9 mouse cellular contexts compared by ENCODE assay signal in the genomic region with DNA sequence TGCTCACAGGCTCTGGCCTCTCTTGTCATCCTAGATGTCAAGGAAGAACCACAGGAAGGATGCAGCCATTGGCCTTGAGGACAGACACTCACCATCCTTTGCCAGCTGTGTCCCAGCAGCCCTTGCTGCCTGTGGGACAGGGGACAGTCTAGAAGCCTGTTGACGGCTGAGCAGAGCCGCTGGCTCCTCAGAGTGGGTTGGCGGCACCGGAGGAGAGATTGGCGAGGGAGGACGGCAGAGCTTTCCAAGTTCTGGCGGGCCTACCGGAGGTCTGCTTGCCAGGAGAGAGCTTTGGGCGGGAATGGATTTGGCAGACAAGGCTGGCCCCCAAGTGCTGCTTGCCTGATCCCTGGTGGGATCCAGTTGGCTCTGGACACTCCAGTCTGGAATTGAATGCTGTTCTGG.
A peak's percentile ranks its signal among the peaks of the same experiment; 100 is the strongest.
DNase-seq lines count a peak whose midpoint lies in the region; TF ChIP-seq lines count a peak whose summit lies in the region.
"Had no signal": no experiment of that assay in that cellular context is flagged by ENCODE, and none has a peak within 500 bp of the region (broad histone marks: within the 10 kb centered on the region; RNA-seq: fewer than 3 reads in every experiment).

No protein-coding gene starts in this region.

- H3K36me3 ChIP-seq in ES-Bruce4 (ENCODE audit: control insufficient read depth, insufficient read depth, low read length, poor library complexity, severe bottlenecking), result no peaks in the 10 kb centered on the region
- H3K36me3 ChIP-seq: embryonic facial prominence, embryonic 12.5 days had no signal

- TF ChIP-seq CTCF in gastrocnemius, adult 2 months (IDR thresholded peaks at IDR 0.05), result no peak
- no peak for TF ChIP-seq CTCF in ES-Bruce4 (IDR thresholded peaks at IDR 0.05; ENCODE audit: low read depth, low read length)
- TF ChIP-seq CTCF in layer of hippocampus, adult 2 months (conservative IDR thresholded peaks at IDR 0.05), result no peak

- no peaks in the 10 kb centered on the region for H3K27me3 ChIP-seq in ES-Bruce4 (ENCODE audit: control insufficient read depth, insufficient read depth, low read length, poor library complexity, severe bottlenecking)
- H3K27me3 ChIP-seq: embryonic facial prominence, embryonic 12.5 days had no signal

- no peaks in the 10 kb centered on the region for H3K9me3 ChIP-seq in ES-Bruce4 (replicated peaks; ENCODE audit: control insufficient read depth, insufficient read depth, low read length, poor library complexity, severe bottlenecking)
- H3K9me3 ChIP-seq: embryonic facial prominence, embryonic 12.5 days had no signal

- H3K27ac ChIP-seq in gastrocnemius, adult 2 months, result peak overlapping the region; percentile 16
- no peak overlapping the region for H3K27ac ChIP-seq in ES-Bruce4 (ENCODE audit: insufficient read depth, low read length)
- peak overlapping the region; percentile 24; the same call in 1 of the 2 replicates for H3K27ac ChIP-seq in layer of hippocampus, adult 2 months
- H3K27ac ChIP-seq: embryonic facial prominence, embryonic 12.5 days had no signal

- no peaks in the 10 kb centered on the region for H3K4me1 ChIP-seq in ES-Bruce4 (ENCODE audit: control insufficient read depth, insufficient read depth, low read length)

- no peak for TF ChIP-seq POLR2A in ES-Bruce4 (IDR thresholded peaks at IDR 0.05; ENCODE audit: insufficient read depth, low read length)

- intact Hi-C loops in gastrocnemius, adult 2 months (cut with DNase I), result no loop called here

- H3K9ac ChIP-seq in ES-Bruce4 (ENCODE audit: low read depth, poor library complexity, severe bottlenecking), result peak overlapping the region; percentile 9; the same call in 1 of the 2 replicates
- H3K9ac ChIP-seq: embryonic facial prominence, embryonic 12.5 days had no signal

- TF ChIP-seq EP300 in ES-Bruce4 (IDR thresholded peaks at IDR 0.05; ENCODE audit: insufficient read depth, low read depth, low read length), result no peak

- no peak overlapping the region for H3K4me3 ChIP-seq in gastrocnemius, adult 2 months
- peak overlapping the region; percentile 20 for H3K4me3 ChIP-seq in ES-Bruce4 (ENCODE audit: low read depth, low read length)
- no peak overlapping the region for H3K4me3 ChIP-seq in layer of hippocampus, adult 2 months
- H3K4me3 ChIP-seq: embryonic facial prominence, embryonic 12.5 days had no signal

- DNase-seq in gastrocnemius, adult 2 months, result peak; percentile 70
- DNase-seq in gastrocnemius, adult 18-20 months (ENCODE audit: low spot score), result no peak
- DNase-seq in cerebellum, postnatal 25 days, result peak; percentile 79
- peak; percentile 60 to 73 for DNase-seq in layer of hippocampus, adult 2 months (ENCODE audit: low spot score in 2 of 2)
- no peak for DNase-seq in c-Kit-positive CD71-positive TER-119-positive erythroid progenitor cells, embryonic 14.5 days (ENCODE audit: low spot score)
- no peak for DNase-seq in spleen, postnatal 4 days (ENCODE audit: low spot score in 2 of 2)
- DNase-seq in lung, adult 18-20 months, result no peak

Comparison
In these comparisons a context has a peak if more than half of its experiments do, and no peak if none do; other contexts are left out.
1. DNase-seq: peak in gastrocnemius, adult 2 months (single experiment), cerebellum, postnatal 25 days (2 of 2) and layer of hippocampus, adult 2 months (2 of 2); none in gastrocnemius, adult 18-20 months (single experiment), c-Kit-positive CD71-positive TER-119-positive erythroid progenitor cells, embryonic 14.5 days (single experiment), spleen, postnatal 4 days (0 of 2) and lung, adult 18-20 months (0 of 2).